Mouse (Mus musculus) spleen, adult 2 months (tissue): Measurements from ENCODE around the gene Kalrn. TPM values are rescaled to one million over a fixed set of nuclear protein-coding genes. Genes with fewer than 3 reads are reported as not detected.

ENCODE experiments used
- DNase-seq, 2 experiments: peaks; one replicate each; pipeline versions ENCODE4 v3.0.0 to v3.0.0-alpha.2; 2012 to 2021; ENCODE audit warnings: low spot score in 2 of 2, low read depth in 1 of 2
- H3K27ac ChIP-seq: fragments of 200-500 bp; 2 replicates; pipeline ENCODE4 v1.5.1; 2012; ENCODE audit warnings: low read length, inconsistent platforms; ENCODE audit not compliant: insufficient read depth
- H3K27me3 ChIP-seq: fragments of 200-500 bp; 2 replicates; pipeline ENCODE4 v1.6.1; 2012; ENCODE audit warnings: mild to moderate bottlenecking, moderate library complexity, low read length, inconsistent platforms; ENCODE audit not compliant: control insufficient read depth, insufficient read depth
- H3K36me3 ChIP-seq: fragments of 200-500 bp; 2 replicates; pipeline ENCODE4 v1.6.1; 2012; ENCODE audit warnings: mild to moderate bottlenecking, low read length, inconsistent platforms; ENCODE audit not compliant: control insufficient read depth, insufficient read depth
- H3K4me1 ChIP-seq: fragments of 200-500 bp; 2 replicates; pipeline ENCODE4 v1.6.1; 2011; ENCODE audit warnings: inconsistent platforms; ENCODE audit not compliant: control insufficient read depth, insufficient read depth, insufficient read length
- H3K4me3 ChIP-seq: fragments of 200-500 bp; 2 replicates; pipeline ENCODE4 v1.5.1; 2011; ENCODE audit warnings: mild to moderate bottlenecking, inconsistent platforms; ENCODE audit not compliant: insufficient read depth, insufficient read length; ENCODE audit errors: extremely low read depth
- CTCF ChIP-seq: fragments of 200-500 bp; IDR thresholded peaks from 2 replicates; pipeline ENCODE4 v1.5.1; 2011; ENCODE audit warnings: mild to moderate bottlenecking, inconsistent platforms; ENCODE audit not compliant: insufficient read depth, insufficient read length, insufficient replicate concordance; ENCODE audit errors: extremely low read depth
- POLR2A ChIP-seq: fragments of 200-500 bp; IDR thresholded peaks from 2 replicates; pipeline ENCODE4 v1.6.1; 2011; ENCODE audit warnings: low read depth, low read length, inconsistent platforms
- WGBS: fragments of 180-500 bp; shearing (Covaris S2); methylation state at CpG from one replicate; pipeline ENCODE4 v1.1.7; 2018; 5-methylcytosine and 5-hydroxymethylcytosine counted together
- polyA plus RNA-seq: library from polyadenylated mRNA; depleted of rRNA; stranded (reverse); fragments of >200 nt; gene quantifications from 2 replicates; pipeline ENCODE4 v1.2.3, GENCODE M21; 2012

The Kalrn gene
- polyA plus RNA-seq, 1 experiment = 7.6 TPM

DNA sequence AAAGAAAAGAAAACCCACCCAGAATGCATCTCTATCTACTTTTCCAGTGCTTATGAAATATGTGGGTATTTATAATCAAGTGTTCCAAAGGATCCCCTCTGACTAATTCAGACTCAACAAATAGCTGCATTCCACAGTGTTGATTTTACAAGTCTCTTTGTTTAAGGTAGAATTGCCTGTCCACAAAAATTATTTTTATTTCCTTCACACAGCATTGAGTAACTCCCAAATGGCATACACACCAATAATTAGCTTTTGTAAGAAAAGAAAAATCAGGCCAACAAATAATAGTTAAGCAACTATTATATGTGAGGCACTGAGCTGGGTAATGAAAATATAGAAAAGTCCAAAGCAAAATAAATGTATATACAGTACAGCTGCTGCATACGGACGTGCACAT lies 12.9 kb downstream of the Kalrn start:
- 86% methylated on average over 2 of the region's 2 CpGs for WGBS
- H3K27me3 ChIP-seq = no peaks in the 10 kb centered on the region
- TF ChIP-seq CTCF (no peak), POLR2A (no peak)
- H3K36me3 ChIP-seq = no peaks in the 10 kb centered on the region
- no peak for DNase-seq
- no peak overlapping the region for H3K27ac ChIP-seq
- no peaks in the 10 kb centered on the region for H3K4me1 ChIP-seq
- no peak overlapping the region for H3K4me3 ChIP-seq

DNA sequence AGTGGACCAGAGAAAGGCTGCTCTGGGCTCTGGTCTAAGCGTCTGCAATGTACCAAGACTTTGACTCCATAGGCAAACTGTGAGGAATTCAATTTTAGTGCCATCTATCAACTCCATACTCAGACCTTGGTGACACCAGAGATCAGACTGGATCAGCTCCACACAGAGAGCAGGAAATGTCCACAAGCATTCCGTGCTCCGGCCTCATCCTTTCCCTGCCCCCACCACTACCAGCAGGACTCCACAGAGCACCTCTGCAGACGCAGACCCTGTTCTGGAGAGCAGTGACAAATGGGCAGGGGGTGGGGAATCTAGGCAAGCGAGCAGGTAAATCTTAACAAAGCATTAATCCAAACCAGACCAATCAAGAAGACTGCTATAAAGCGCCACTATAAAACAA lies 15.4 kb downstream of the Kalrn start:
- no peak for DNase-seq
- Histone ChIP-seq H3K27me3 (no peaks in the 10 kb centered on the region), H3K4me3 (no peak overlapping the region), H3K27ac (no peak overlapping the region), H3K36me3 (no peaks in the 10 kb centered on the region), H3K4me1 (no peaks in the 10 kb centered on the region)
- 89% methylated on average over 6 of the region's 6 CpGs for WGBS
- TF ChIP-seq CTCF = no peak
- TF ChIP-seq POLR2A = no peak

- Histone ChIP-seq H3K27ac (no peak overlapping the region), H3K4me1 (no peaks in the 10 kb centered on the region), H3K4me3 (no peak overlapping the region), H3K36me3 (no peaks in the 10 kb centered on the region), H3K27me3 (no peaks in the 10 kb centered on the region)
- TF ChIP-seq CTCF (no peak), POLR2A (no peak)
- 79% methylated on average over 1 of the region's 1 CpGs for WGBS
- no peak for DNase-seq
Observed at GRCm38 (mm10) chr16:34552731-34553130, 20.6 kb downstream of the Kalrn start.

GRCm38 (mm10) chr16:34549470-34549999 lies 23.8 kb downstream of the Kalrn start:
- H3K27ac ChIP-seq = no peak overlapping the region
- H3K36me3 ChIP-seq = no peaks in the 10 kb centered on the region
- no peak for TF ChIP-seq CTCF
- TF ChIP-seq POLR2A = no peak
- DNase-seq = no peak
- no peaks in the 10 kb centered on the region for H3K27me3 ChIP-seq
- 75% methylated on average over 5 of the region's 5 CpGs for WGBS
- H3K4me1 ChIP-seq = no peaks in the 10 kb centered on the region
- H3K4me3 ChIP-seq = no peak overlapping the region

DNA sequence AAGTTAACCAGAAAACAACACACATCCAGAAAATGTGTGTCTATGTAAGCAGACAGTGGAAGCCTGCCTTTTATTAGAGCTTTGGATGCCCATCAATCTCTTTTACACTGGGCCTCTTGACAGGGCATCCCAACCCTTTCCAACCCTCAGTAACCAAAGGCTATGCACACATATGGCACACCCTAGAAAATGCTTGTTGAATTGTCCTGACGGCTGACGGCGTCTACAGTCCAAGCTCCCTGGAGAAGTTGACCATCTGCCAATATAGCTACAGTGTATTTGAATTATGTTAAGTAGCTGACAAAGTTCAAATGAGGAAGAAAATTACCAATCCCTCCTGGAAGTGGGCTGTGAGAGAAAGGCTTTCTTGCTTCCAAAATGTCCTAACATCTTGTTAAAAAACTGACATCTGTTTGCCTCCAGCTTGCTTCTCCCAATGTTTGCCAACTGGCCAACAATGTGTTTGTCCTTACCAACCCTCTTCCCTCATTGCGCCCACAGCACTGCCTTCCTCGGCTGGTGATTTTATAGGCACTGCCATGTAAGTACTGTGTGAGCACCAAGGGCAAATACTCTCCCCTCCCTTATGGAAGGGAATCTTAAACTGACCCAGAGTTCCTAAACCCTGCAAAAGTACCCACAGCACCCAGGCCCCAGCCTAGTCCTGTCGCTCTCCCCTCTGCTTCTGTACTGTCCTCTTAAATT lies 26.4 kb downstream of the Kalrn start:
- no peak overlapping the region for H3K4me3 ChIP-seq
- H3K36me3 ChIP-seq = no peaks in the 10 kb centered on the region
- H3K27ac ChIP-seq = no peak overlapping the region
- DNase-seq = no peak
- TF ChIP-seq POLR2A = no peak
- TF ChIP-seq CTCF = no peak
- H3K4me1 ChIP-seq = no peaks in the 10 kb centered on the region
- no peaks in the 10 kb centered on the region for H3K27me3 ChIP-seq
- WGBS = 89% methylated on average over 6 of the region's 6 CpGs

DNA sequence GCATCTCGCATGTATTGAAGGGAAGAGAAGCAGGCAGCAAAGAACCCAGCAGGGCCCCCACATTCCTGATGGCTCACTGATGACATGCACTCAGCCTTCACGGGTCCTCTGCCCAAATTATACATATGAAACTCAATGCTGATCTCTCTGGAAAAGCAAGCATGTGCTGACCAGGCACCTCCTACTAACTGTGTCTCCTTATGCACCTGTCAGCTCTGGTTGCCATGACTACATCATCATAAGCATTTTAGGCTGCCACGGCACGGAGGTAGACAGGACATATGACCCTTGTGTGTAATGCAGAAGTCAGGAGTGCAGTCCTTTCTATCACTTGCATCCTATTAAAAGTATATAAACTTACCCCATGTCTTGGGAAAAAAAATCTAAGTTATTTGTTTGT lies 29.6 kb downstream of the Kalrn start:
- no peaks in the 10 kb centered on the region for H3K4me1 ChIP-seq
- WGBS = 79% methylated on average over 4 of the region's 4 CpGs
- TF ChIP-seq POLR2A = no peak
- no peak for TF ChIP-seq CTCF
- H3K27me3 ChIP-seq = no peaks in the 10 kb centered on the region
- no peak overlapping the region for H3K27ac ChIP-seq
- DNase-seq = no peak
- no peaks in the 10 kb centered on the region for H3K36me3 ChIP-seq
- H3K4me3 ChIP-seq = no peak overlapping the region

DNA sequence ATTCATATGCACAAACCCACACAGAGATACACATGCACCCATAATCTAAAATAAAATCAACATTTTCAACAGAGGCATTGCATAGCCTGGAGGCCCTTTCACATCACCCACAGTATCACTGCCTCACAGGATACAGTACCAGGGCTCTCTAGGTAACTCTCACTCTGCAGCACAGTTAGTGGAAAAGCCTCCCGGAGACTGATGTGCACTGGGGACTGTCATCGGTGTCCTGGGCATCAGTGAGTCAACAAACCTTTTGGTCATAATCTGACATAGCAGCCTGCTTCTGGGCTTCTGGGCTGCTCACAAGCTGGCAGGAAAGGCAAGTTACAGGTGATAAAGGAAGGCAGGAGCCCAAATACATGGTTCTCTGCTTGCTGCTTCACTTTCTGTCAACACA lies 31.0 kb downstream of the Kalrn start:
- WGBS = 95% methylated on average over 2 of the region's 2 CpGs
- no peaks in the 10 kb centered on the region for H3K4me1 ChIP-seq

More for the DNA sequence above, 31.0 kb downstream of the Kalrn start:
- Histone ChIP-seq H3K27me3 (no peaks in the 10 kb centered on the region), H3K36me3 (no peaks in the 10 kb centered on the region), H3K27ac (no peak overlapping the region), H3K4me3 (no peak overlapping the region)
- DNase-seq = no peak
- no peak for TF ChIP-seq CTCF
